Mouse (Mus musculus) forebrain, embryonic 13.5 days (tissue): ENCODE measurements at regions not wholly inside any gene's neighbourhood (a gene's known extent, or its start where the extent isn't known, plus 50 kb on each side); places are given as distances from the start of the nearest gene placed in this dataset.

Source experiments
- ATAC-seq: fragments of 200-750 bp; cut with Nextera tagmentation; 2 replicates; pipeline ENCODE4 v1.8.0; 2017
- H3K27ac ChIP-seq: fragments of 300-500 bp; sonication (generic); 2 replicates; pipeline ENCODE4 v1.5.1; 2015; ENCODE audit warnings: inconsistent platforms, mild to moderate bottlenecking, moderate library complexity
- H3K27me3 ChIP-seq: fragments of 300-500 bp; sonication (generic); 2 replicates; pipeline ENCODE4 v1.6.1; 2015; ENCODE audit warnings: mild to moderate bottlenecking, inconsistent platforms
- H3K36me3 ChIP-seq: fragments of 300-500 bp; sonication (generic); 2 replicates; pipeline ENCODE4 v1.6.1; 2015; ENCODE audit warnings: mild to moderate bottlenecking, inconsistent platforms; ENCODE audit not compliant: poor library complexity, severe bottlenecking
- H3K4me1 ChIP-seq: fragments of 300-500 bp; sonication (generic); 2 replicates; pipeline ENCODE4 v1.6.1; 2015; ENCODE audit warnings: inconsistent platforms
- H3K4me2 ChIP-seq: fragments of 300-500 bp; sonication (generic); 2 replicates; pipeline ENCODE4 v1.6.1; 2015; ENCODE audit warnings: inconsistent platforms, mild to moderate bottlenecking, moderate library complexity
- H3K4me3 ChIP-seq: fragments of 300-500 bp; sonication (generic); 2 replicates; pipeline ENCODE4 v1.5.1; 2015; ENCODE audit warnings: mild to moderate bottlenecking, inconsistent platforms
- H3K9ac ChIP-seq: fragments of 300-500 bp; sonication (generic); 2 replicates; pipeline ENCODE4 v1.6.1; 2015; ENCODE audit warnings: mild to moderate bottlenecking, inconsistent platforms
- H3K9me3 ChIP-seq: fragments of 300-500 bp; sonication (generic); replicated peaks from 2 replicates; pipeline ENCODE4 v1.6.1; 2016; ENCODE audit warnings: inconsistent platforms
- WGBS: fragments of 180-500 bp; shearing (Covaris S2); methylation state at CpG from one replicate; pipeline ENCODE4 v1.1.7; 2015; 5-methylcytosine and 5-hydroxymethylcytosine counted together

- Histone ChIP-seq H3K4me1 (no peaks in the 10 kb centered on the region), H3K27ac (no peak overlapping the region), H3K9me3 (no peaks in the 10 kb centered on the region), H3K4me3 (no peak overlapping the region), H3K27me3 (no peaks in the 10 kb centered on the region), H3K4me2 (no peak overlapping the region), H3K9ac (no peak overlapping the region), H3K36me3 (no peaks in the 10 kb centered on the region)
- 0 out of 2 replicates have a peak, but pooled peaks have one; percentile 62 for ATAC-seq
- 47% methylated on average over 1 of the region's 1 CpGs for WGBS
Observed at GRCm38 (mm10) chr4:20988474-20988873, 697.3 kb downstream of the Prdm13 start.

- 100% methylated on average over 1 of the region's 1 CpGs for WGBS
- Histone ChIP-seq H3K9ac (no peak overlapping the region), H3K4me1 (no peaks in the 10 kb centered on the region), H3K27me3 (no peaks in the 10 kb centered on the region), H3K9me3 (no peaks in the 10 kb centered on the region; the same call in 1 of the 2 replicates), H3K36me3 (no peaks in the 10 kb centered on the region), H3K4me3 (no peak overlapping the region), H3K27ac (no peak overlapping the region), H3K4me2 (no peak overlapping the region)
- no peak for ATAC-seq
Observed at GRCm38 (mm10) chr4:20973428-20973827, 712.3 kb downstream of the Prdm13 start.

- Histone ChIP-seq H3K9ac (no peak overlapping the region), H3K9me3 (no peaks in the 10 kb centered on the region; the same call in 1 of the 2 replicates), H3K36me3 (no peaks in the 10 kb centered on the region), H3K4me1 (no peaks in the 10 kb centered on the region), H3K27ac (no peak overlapping the region), H3K4me2 (no peak overlapping the region), H3K27me3 (no peaks in the 10 kb centered on the region), H3K4me3 (no peak overlapping the region)
- no peak for ATAC-seq
- WGBS: 86% methylated on average over 7 of the region's 7 CpGs
Observed at GRCm38 (mm10) chr4:20972136-20972875, 713.5 kb downstream of the Prdm13 start.

GRCm38 (mm10) chr4:20949696-20950095, 736.1 kb downstream of the Prdm13 start:
- Histone ChIP-seq H3K9ac (no peak overlapping the region), H3K4me2 (no peak overlapping the region), H3K27ac (no peak overlapping the region), H3K4me3 (no peak overlapping the region), H3K9me3 (no peaks in the 10 kb centered on the region), H3K4me1 (no peaks in the 10 kb centered on the region), H3K27me3 (no peaks in the 10 kb centered on the region), H3K36me3 (no peaks in the 10 kb centered on the region)
- peak; percentile 58; the same call in 1 of the 2 replicates for ATAC-seq
- WGBS: 63% methylated on average over 2 of the region's 2 CpGs
